Mouse (Mus musculus): Measurements from ENCODE around the gene Olfr1442.

DNA sequence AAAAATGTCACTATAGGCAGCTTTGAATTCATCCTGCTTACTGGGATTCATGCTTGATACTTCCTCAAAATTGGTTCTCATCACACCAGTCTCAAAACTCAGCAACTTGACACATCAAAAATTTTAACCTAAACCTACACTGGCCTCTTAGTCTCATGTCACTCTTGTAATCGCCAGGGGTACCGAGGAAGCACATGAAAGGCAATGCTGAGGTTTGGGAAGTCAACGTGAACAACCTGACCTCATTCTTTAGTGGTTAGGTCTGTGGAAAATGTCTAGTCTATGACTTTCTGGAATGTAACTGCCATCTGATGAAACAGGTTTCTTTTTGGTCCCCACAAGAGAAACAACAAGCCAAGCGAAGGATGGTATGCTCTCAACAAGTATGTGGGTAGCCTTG, 35.3 kb upstream of the Olfr1442 start:
- TF ChIP-seq POLR2A (IDR thresholded peaks at IDR 0.05; ENCODE audit: control insufficient read depth, extremely low read depth, insufficient read depth, low read length, poor library complexity) (no peak), CTCF (IDR thresholded peaks at IDR 0.05; ENCODE audit: borderline replicate concordance, control insufficient read depth, extremely low read depth, insufficient read depth, low read length, poor library complexity) (no peak)

All from thymus, adult 2 months (tissue).